Mouse (Mus musculus) hematopoietic stem cell, adult 5-6 weeks (primary cell): ENCODE data around the gene Glmn. TPM values are rescaled to one million over a fixed set of nuclear protein-coding genes. Genes with fewer than 3 reads are reported as not detected.

ENCODE experiments used
- ATAC-seq, 2 experiments: fragments of 125-278 bp in 1 of 2; replicated peaks in 1 of 2; 2 replicates each; pipeline ENCODE4 v1.8.0; 2016 to 2017; ENCODE audit warnings: inconsistent platforms in 2 of 2, mild to moderate bottlenecking in 2 of 2, moderate number of reproducible peaks in 2 of 2, low read depth in 1 of 2, moderate TSS enrichment in 1 of 2; ENCODE audit not compliant: low FRiP score in 2 of 2, poor library complexity in 2 of 2, severe bottlenecking in 2 of 2, insufficient read depth in 1 of 2, low TSS enrichment in 1 of 2
- total RNA-seq: library from RNA; stranded (forward); fragments of 172-1452, 232-1000 nt; gene quantifications from 2 replicates; pipeline ENCODE4 v1.2.3, GENCODE M21; 2017

Glmn gene
- total RNA-seq, result 17.4 and 25.1 TPM in 2 replicates

GRCm38 (mm10) chr5:107597301-107598077, at the start of gene Glmn, which contains the start of gene Rpap2:
Glmn (minus strand) TSS chr5:107597888.
Rpap2 (plus strand) TSS chr5:107597373.
- peak; percentile 80 to 92 for ATAC-seq

GRCm38 (mm10) chr5:107645935-107646334, 48.2 kb upstream of the Glmn start:
- ATAC-seq, result no peak

DNA sequence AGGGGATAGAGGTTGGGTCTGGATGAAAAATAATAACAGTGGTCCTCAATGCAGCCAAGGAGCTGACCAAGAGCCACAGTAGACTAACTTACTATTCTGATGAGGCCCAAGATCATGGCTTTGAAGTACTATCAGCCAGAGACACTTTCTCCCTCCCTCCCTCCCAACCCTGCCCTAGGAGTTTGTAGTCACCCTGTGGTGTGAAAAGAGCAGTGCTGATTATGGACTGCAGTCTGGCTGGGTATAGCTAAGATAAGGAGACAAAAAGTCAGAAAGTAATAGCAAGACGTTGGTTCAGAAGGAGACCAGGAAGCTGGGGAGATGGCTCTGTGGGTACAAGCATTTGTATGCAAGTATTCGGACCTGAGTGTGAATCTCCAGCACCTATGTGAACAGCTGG, 46.9 kb upstream of the Glmn start:
- ATAC-seq, result no peak

GRCm38 (mm10) chr5:107638366-107638765, 40.7 kb upstream of the Glmn start:
- no peak for ATAC-seq

- no peak for ATAC-seq
Measured at GRCm38 (mm10) chr5:107637106-107637505, 39.4 kb upstream of the Glmn start.

DNA sequence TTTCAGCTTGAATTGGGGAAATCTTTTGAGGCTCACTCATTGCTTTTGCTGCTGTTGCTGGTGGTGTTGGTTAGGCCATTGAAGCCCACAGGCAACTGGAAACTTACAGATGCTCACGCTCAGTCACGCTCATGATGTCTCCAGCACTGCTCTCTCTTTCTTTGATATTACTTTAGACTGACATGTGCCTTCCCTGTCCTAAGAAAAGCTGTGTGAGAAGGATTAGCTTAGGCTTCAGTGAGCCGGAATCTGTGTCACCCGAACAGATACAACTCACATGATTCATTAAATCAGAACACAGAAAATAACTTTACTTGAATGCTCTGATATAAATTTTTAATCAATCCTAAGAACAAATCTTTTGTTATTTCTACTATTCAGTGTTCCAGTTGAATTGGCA, 36.0 kb upstream of the Glmn start:
- ATAC-seq, result no peak

DNA sequence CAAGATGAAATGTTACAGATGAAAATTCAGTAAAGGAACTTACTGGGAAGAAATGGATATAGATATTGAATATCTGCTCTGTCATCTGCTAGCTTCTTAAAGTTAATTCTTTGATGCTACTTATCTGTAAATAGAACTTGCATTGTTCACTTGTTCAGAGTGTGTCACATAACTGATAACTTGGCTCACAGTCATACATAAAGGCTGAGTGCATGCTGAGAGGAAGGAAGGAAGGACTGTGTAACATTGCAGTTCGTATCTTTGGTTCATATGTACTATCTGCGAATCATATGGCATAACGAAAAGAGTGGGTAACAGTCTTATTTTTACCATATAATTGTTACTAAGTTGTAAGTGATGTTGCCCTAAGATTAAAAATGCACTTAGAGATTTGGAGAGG, 23.6 kb upstream of the Glmn start:
- ATAC-seq, result no peak

- no peak for ATAC-seq
Measured at GRCm38 (mm10) chr5:107617986-107618385, 20.3 kb upstream of the Glmn start.

GRCm38 (mm10) chr5:107611224-107611623, 13.5 kb upstream of the Glmn start:
- ATAC-seq, result peak; percentile 89; a peak in 3 of 4 replicates

- ATAC-seq, result no peak
Measured at GRCm38 (mm10) chr5:107598380-107598779, 692 bp upstream of the Glmn start.

GRCm38 (mm10) chr5:107569148-107569547, 28.5 kb downstream of the Glmn start:
- no peak for ATAC-seq

DNA sequence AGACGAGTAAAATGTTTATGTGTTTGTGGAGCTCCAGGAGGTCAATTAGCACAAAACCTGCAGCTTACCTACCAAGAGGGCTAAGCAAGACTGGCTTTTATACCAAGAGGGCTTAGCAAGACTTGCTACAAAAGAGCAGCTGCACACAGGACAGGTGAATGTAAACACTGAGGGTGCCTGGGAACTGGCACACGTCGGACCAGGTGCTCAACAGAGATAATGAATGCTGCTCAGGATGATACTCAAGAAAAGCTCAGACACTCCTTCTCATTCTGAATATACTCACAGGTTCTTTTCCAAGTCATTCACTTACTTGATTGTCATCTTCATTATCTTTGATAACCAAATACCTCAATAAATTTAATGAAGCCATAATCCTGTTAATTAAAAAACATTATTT, 40.7 kb downstream of the Glmn start:
- no peak for ATAC-seq

DNA sequence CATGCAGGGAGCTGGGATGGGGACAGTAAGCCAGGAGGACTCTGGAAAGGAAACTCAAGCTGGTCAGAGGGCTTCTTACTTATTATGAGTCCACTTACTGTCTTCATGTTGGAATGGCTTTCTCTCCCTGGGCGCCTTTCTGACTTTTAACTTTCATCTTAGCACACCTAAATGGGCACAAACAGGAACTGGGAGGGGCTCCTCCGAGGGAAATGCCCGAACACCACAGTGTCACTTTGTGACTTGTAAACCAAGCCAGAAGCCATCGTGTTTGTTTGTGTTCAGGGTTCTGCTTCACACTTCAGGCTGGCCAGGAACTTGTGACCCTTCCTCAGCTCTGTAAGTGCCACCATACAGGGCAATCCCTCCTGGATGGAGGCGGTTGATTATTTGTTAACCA, 43.4 kb downstream of the Glmn start:
- ATAC-seq, result no peak

- ATAC-seq, result no peak
Measured at GRCm38 (mm10) chr5:107548444-107548843, 49.2 kb downstream of the Glmn start.

DNA sequence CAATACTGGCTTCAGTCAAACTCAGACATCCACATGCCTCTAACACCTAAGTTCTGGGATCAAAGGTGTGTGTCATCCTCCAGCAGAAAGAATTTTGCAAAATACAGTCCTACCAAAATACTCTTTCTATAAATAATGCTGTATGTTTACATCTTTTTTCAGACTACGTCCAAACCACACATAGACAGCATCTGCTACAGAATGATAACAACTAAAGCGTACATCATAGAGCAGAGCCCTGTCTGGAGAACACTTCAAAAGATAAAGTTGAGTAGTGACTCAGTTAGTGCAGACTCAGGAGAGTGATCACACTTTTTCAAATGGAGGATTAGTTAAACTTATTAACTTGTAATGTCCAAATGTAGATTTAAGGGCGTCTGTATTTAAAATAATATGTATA, 49.7 kb downstream of the Glmn start:
- ATAC-seq, result no peak

DNA sequence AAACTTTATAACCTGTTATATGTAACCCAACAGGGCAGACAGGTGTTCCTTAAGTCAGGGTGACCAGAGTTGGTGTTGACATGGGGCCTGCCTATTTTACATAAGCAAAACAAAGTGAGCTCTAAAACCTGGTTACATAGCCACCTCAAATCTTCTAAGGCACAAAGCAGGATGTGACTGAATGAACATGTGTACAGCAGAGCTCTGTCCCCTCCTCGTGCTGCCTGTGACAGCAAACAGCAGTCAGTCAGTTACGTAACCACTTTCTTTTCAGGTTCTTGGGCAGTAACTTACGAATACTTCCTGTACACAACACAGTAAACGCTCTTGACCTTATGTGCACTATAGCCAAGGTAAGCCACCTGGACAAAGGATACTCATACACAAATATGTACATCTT, 51.8 kb downstream of the Glmn start:
- peak; percentile 46 to 48; a peak in 3 of 4 replicates for ATAC-seq

DNA sequence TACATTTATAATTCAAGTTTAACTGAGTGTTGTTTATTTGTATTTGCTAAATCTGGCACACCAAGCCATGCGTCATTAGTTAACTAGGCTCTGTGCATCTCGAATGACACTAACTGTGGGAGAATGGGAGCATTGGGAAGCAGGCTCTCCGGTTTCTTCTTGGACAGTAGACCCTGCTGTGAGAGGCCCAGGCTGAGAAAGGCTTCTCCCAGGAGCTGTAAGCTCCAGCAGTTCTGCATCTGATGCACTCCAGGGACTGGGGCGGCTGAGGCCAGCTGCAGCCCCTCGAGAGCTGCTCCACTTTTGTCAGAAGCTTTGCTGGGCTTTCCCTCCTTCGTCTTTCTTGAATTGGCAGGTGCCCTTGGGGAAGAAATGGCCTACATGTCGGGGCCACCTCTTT, 56.0 kb downstream of the Glmn start:
- ATAC-seq, result no peak

- ATAC-seq, result no peak
Measured at GRCm38 (mm10) chr5:107534581-107534980, 63.1 kb downstream of the Glmn start, which contains the start of gene 1700028K03Rik. 1700028K03Rik (plus strand) TSS chr5:107534709.

GRCm38 (mm10) chr5:107533590-107533989, 64.1 kb downstream of the Glmn start:
- no peak for ATAC-seq
